Mouse (Mus musculus) cerebellum, adult 9-11 months (tissue): ENCODE measurements around the gene Zmynd8.

Experiments
- DNase-seq: peaks from one replicate; pipeline ENCODE4 v3.0.0; 2022

Zmynd8 gene

GRCm38 (mm10) chr2:165792431-165793282, 106.2 kb downstream of the Zmynd8 start:
- no peak for DNase-seq

- no peak for DNase-seq
These were observed 107.2 kb downstream of the Zmynd8 start for GRCm38 (mm10) chr2:165791657-165792056.

- DNase-seq = no peak
These were observed 107.8 kb downstream of the Zmynd8 start for GRCm38 (mm10) chr2:165791026-165791425.

GRCm38 (mm10) chr2:165789667-165790066, 109.1 kb downstream of the Zmynd8 start:
- no peak for DNase-seq

- no peak for DNase-seq
These were observed 110.0 kb downstream of the Zmynd8 start for GRCm38 (mm10) chr2:165788796-165789195.

GRCm38 (mm10) chr2:165788005-165788404, 110.8 kb downstream of the Zmynd8 start:
- DNase-seq = peak; percentile 92

- no peak for DNase-seq
These were observed 112.3 kb downstream of the Zmynd8 start for GRCm38 (mm10) chr2:165786467-165786866.

GRCm38 (mm10) chr2:165785312-165786036, 113.3 kb downstream of the Zmynd8 start:
- DNase-seq = peak; percentile 70

GRCm38 (mm10) chr2:165782324-165782723, 116.5 kb downstream of the Zmynd8 start:
- DNase-seq = peak; percentile 68

GRCm38 (mm10) chr2:165778927-165779326, 119.9 kb downstream of the Zmynd8 start:
- DNase-seq = peak; percentile 80

- DNase-seq = no peak
These were observed 129.4 kb downstream of the Zmynd8 start for GRCm38 (mm10) chr2:165769375-165769948.

GRCm38 (mm10) chr2:165768805-165769358, 129.9 kb downstream of the Zmynd8 start:
- no peak for DNase-seq

- DNase-seq = no peak
These were observed 139.3 kb downstream of the Zmynd8 start for GRCm38 (mm10) chr2:165759421-165759985.

GRCm38 (mm10) chr2:165758534-165758933, 140.3 kb downstream of the Zmynd8 start:
- no peak for DNase-seq

GRCm38 (mm10) chr2:165757799-165758198, 141.0 kb downstream of the Zmynd8 start:
- DNase-seq = no peak

- no peak for DNase-seq
These were observed 146.1 kb downstream of the Zmynd8 start for GRCm38 (mm10) chr2:165752704-165753103.

GRCm38 (mm10) chr2:165751068-165751467, 147.7 kb downstream of the Zmynd8 start:
- no peak for DNase-seq

GRCm38 (mm10) chr2:165748426-165748825, 150.4 kb downstream of the Zmynd8 start:
- DNase-seq = no peak

GRCm38 (mm10) chr2:165747975-165748374, 150.8 kb downstream of the Zmynd8 start:
- DNase-seq = no peak

GRCm38 (mm10) chr2:165745306-165746098, 153.3 kb downstream of the Zmynd8 start:
- no peak for DNase-seq

- DNase-seq = no peak
These were observed 156.5 kb downstream of the Zmynd8 start for GRCm38 (mm10) chr2:165742210-165742786.
